Mouse (Mus musculus) liver, postnatal 0 days (tissue): Measurements from ENCODE around the gene Mybbp1a. TPM values are rescaled to one million over a fixed set of nuclear protein-coding genes. Genes with fewer than 3 reads are reported as not detected.

Source experiments
- ATAC-seq: fragments of 200-750 bp; cut with Nextera tagmentation; 2 replicates; pipeline ENCODE4 v1.8.0; 2017; ENCODE audit warnings: mild to moderate bottlenecking, moderate library complexity
- DNase-seq: peaks from one replicate; pipeline ENCODE4 v3.0.0-alpha.2; 2016
- H3K27ac ChIP-seq: fragments of 300-500 bp; sonication (generic); 2 replicates; pipeline ENCODE4 v1.5.1; 2014; ENCODE audit warnings: antibody characterized with exemption, moderate library complexity, mild to moderate bottlenecking, low read depth
- H3K27me3 ChIP-seq: fragments of 300-500 bp; sonication (generic); 2 replicates; pipeline ENCODE4 v1.6.1; 2014; ENCODE audit warnings: low read length, control low read depth, mixed read lengths; ENCODE audit not compliant: insufficient read depth
- H3K36me3 ChIP-seq: fragments of 300-500 bp; sonication (generic); replicated peaks from 2 replicates; pipeline ENCODE4 v1.6.1; 2014; ENCODE audit warnings: mild to moderate bottlenecking, control low read depth, low read length, moderate library complexity, mixed read lengths; ENCODE audit not compliant: insufficient read depth
- H3K4me1 ChIP-seq: fragments of 300-500 bp; sonication (generic); 2 replicates; pipeline ENCODE4 v1.6.1; 2014; ENCODE audit warnings: antibody characterized with exemption, mild to moderate bottlenecking, control low read depth; ENCODE audit not compliant: insufficient read depth
- H3K4me2 ChIP-seq: fragments of 300-500 bp; sonication (generic); 2 replicates; pipeline ENCODE4 v1.6.1; 2014; ENCODE audit warnings: low read depth, mild to moderate bottlenecking, low read length, moderate library complexity, mixed read lengths
- H3K4me3 ChIP-seq: fragments of 300-500 bp; sonication (generic); 2 replicates; pipeline ENCODE4 v1.5.1; 2014; ENCODE audit warnings: low read depth, low read length
- H3K9ac ChIP-seq: fragments of 300-500 bp; sonication (generic); replicated peaks from 2 replicates; pipeline ENCODE4 v1.6.1; 2014; ENCODE audit warnings: mild to moderate bottlenecking, moderate library complexity
- H3K9me3 ChIP-seq: fragments of 300-500 bp; sonication (generic); 2 replicates; pipeline ENCODE4 v1.6.1; 2016; ENCODE audit warnings: mild to moderate bottlenecking, control low read depth, low read length, mixed read lengths
- CTCF ChIP-seq: sonication (generic); IDR thresholded peaks from 2 replicates; pipeline ENCODE4 v1.5.1; 2016; ENCODE audit warnings: antibody characterized with exemption, low read depth
- EP300 ChIP-seq: IDR thresholded peaks from 2 replicates; pipeline ENCODE4 v1.6.1; 2016; ENCODE audit warnings: antibody characterized with exemption, low read depth, mild to moderate bottlenecking
- WGBS: fragments of 180-500 bp; shearing (Covaris S2); extraction: QIAGEN DNeasy Blood & Tissue Kit; methylation state at CpG from one replicate; pipeline ENCODE4 v1.1.7; 2014; ENCODE audit not compliant: insufficient replicate concordance; 5-methylcytosine and 5-hydroxymethylcytosine counted together
- polyA plus RNA-seq: library from polyadenylated mRNA; unstranded; fragments of >200 nt; fragmentation: Nextera tagmentation; extraction: Ambion mirVana; gene quantifications from 2 replicates; pipeline ENCODE4 v1.2.1, GENCODE M21; 2015

Gene Mybbp1a
- polyA plus RNA-seq, 1 experiment from 2014 or later: 44.5 TPM

- H3K36me3 ChIP-seq: no peaks in the 10 kb centered on the region
- 0 out of 2 replicates have a peak, but pooled peaks cover 4% of the 10 kb centered on the region for H3K27me3 ChIP-seq
- no peak for TF ChIP-seq EP300
- no peak for TF ChIP-seq CTCF
- no peak overlapping the region for H3K4me3 ChIP-seq
- 42% methylated on average over 5 of the region's 5 CpGs for WGBS
- ATAC-seq (no peak), DNase-seq (peak; percentile 16)
- no peak overlapping the region for H3K4me2 ChIP-seq
- H3K9me3 ChIP-seq: no peaks in the 10 kb centered on the region
- H3K27ac ChIP-seq: no peak overlapping the region
- H3K9ac ChIP-seq: no peak overlapping the region
- H3K4me1 ChIP-seq: peaks cover 13% of the 10 kb centered on the region
Measured at GRCm38 (mm10) chr11:72416666-72417065, 24.5 kb upstream of the Mybbp1a start.

DNA sequence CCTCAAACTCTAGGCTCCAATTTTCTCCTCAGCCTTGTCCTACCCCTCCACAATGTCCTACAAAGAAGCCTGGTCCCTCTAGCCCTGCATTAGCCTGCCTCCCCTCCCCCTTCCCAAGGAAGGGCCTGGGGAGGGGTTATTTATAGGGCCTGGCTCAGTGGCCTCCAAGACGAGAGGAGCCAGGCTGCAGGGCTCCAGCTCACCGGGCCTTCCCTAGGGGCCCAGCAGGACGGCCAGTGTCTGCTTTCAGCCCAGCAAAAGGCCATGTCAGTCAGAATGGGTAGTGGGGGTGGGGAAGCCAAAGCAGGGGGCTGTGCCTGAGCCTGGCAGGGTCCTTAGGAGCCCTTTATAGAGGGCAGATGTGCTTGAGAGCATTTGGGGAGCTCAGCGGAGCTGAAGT is 23.8 kb upstream of the Mybbp1a start:
- 59% methylated on average over 4 of the region's 4 CpGs for WGBS
- Histone ChIP-seq H3K27ac (no peak overlapping the region), H3K4me1 (peaks cover 11% of the 10 kb centered on the region; the same call in 1 of the 2 replicates), H3K9ac (no peak overlapping the region), H3K27me3 (0 out of 2 replicates have a peak, but pooled peaks cover 4% of the 10 kb centered on the region), H3K4me3 (no peak overlapping the region), H3K36me3 (no peaks in the 10 kb centered on the region), H3K9me3 (no peaks in the 10 kb centered on the region), H3K4me2 (no peak overlapping the region)
- ATAC-seq (no peak), DNase-seq (no peak)
- no peak for TF ChIP-seq CTCF
- TF ChIP-seq EP300: no peak

DNA sequence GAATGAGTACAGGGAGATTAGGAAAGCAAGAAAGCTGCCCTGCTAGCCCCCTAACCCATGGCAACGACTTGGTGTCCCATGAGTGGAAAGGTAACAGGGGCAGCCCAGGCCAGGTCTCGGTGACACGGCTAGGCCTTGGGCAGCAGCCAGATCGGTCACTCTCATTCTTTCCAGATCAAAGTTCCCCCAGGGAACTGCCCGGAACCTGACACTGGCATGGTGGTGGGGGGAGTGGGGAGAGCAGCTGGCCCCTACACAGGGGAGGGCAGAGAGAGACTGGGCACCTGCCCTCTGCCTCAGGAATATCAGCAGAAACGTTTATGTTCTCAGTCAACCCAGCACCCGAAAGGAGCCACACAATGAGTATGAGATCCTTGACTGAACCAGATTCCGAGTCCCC is 22.9 kb upstream of the Mybbp1a start:
- WGBS: 68% methylated on average over 8 of the region's 8 CpGs
- Histone ChIP-seq H3K4me1 (peaks cover 11% of the 10 kb centered on the region; the same call in 1 of the 2 replicates), H3K9me3 (no peaks in the 10 kb centered on the region), H3K27ac (no peak overlapping the region), H3K36me3 (no peaks in the 10 kb centered on the region), H3K4me3 (no peak overlapping the region), H3K27me3 (0 out of 2 replicates have a peak, but pooled peaks cover under 1% of the 10 kb centered on the region), H3K9ac (no peak overlapping the region), H3K4me2 (no peak overlapping the region)
- TF ChIP-seq CTCF (no peak), EP300 (no peak)
- 0 out of 2 replicates have a peak, but pooled peaks have one; percentile 26 for ATAC-seq
- peak; percentile 27 for DNase-seq

DNA sequence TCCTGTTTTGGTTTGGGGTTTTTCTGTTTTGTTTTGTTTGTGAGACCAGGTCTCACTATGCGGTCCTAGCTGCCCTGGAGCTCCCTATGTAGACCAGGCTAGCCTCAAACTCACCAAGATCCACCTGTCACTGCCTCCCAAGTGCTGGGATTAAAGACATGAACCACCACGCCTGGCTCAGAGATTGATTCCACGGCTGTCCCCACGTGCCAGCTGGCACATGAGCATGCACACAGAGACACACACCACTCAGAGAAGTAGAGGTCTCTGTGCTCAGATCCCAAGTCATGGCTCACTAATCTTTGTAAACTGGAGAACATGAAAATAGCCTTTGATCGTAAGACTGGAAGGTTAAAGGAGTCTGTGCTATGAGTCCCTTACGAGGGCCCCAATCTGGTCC is 22.1 kb upstream of the Mybbp1a start:
- TF ChIP-seq CTCF (no peak), EP300 (no peak)
- WGBS: 78% methylated on average over 6 of the region's 6 CpGs

GRCm38 (mm10) chr11:72420460-72421122 is 20.6 kb upstream of the Mybbp1a start:
- ATAC-seq: no peak
- peaks cover 6% of the 10 kb centered on the region; the same call in 1 of the 2 replicates for H3K4me1 ChIP-seq
- no peaks in the 10 kb centered on the region for H3K9me3 ChIP-seq
- H3K27ac ChIP-seq: no peak overlapping the region
- H3K4me3 ChIP-seq: no peak overlapping the region
- no peak overlapping the region for H3K9ac ChIP-seq
- DNase-seq: no peak
- WGBS: 79% methylated on average over 6 of the region's 6 CpGs
- H3K27me3 ChIP-seq: no peaks in the 10 kb centered on the region
- H3K4me2 ChIP-seq: no peak overlapping the region
- TF ChIP-seq CTCF (no peak), EP300 (no peak)
- no peaks in the 10 kb centered on the region for H3K36me3 ChIP-seq

More for the DNA sequence above, 22.1 kb upstream of the Mybbp1a start:
- H3K27me3 ChIP-seq: no peaks in the 10 kb centered on the region
- no peak overlapping the region for H3K27ac ChIP-seq
- no peak for ATAC-seq
- H3K9me3 ChIP-seq: no peaks in the 10 kb centered on the region
- H3K4me3 ChIP-seq: no peak overlapping the region
- H3K9ac ChIP-seq: no peak overlapping the region
- H3K36me3 ChIP-seq: no peaks in the 10 kb centered on the region
- no peak for DNase-seq
- H3K4me1 ChIP-seq: peaks cover 11% of the 10 kb centered on the region; the same call in 1 of the 2 replicates
- H3K4me2 ChIP-seq: no peak overlapping the region

- Histone ChIP-seq H3K27me3 (no peaks in the 10 kb centered on the region), H3K4me1 (peaks cover 4% of the 10 kb centered on the region; the same call in 1 of the 2 replicates), H3K36me3 (no peaks in the 10 kb centered on the region), H3K9me3 (no peaks in the 10 kb centered on the region), H3K4me3 (no peak overlapping the region), H3K9ac (no peak overlapping the region), H3K4me2 (no peak overlapping the region), H3K27ac (no peak overlapping the region)
- 62% methylated on average over 11 of the region's 11 CpGs for WGBS
- no peak for TF ChIP-seq EP300
- no peak for TF ChIP-seq CTCF
- DNase-seq: no peak
- ATAC-seq: no peak
Measured at GRCm38 (mm10) chr11:72421518-72422278, 19.5 kb upstream of the Mybbp1a start.
